Mouse (Mus musculus) cerebellum, adult 8-10 months (tissue): ENCODE measurements at regions not wholly inside any gene's neighbourhood (a gene's known extent, or its start where the extent isn't known, plus 50 kb on each side); places are given as distances from the start of the nearest gene placed in this dataset.
"Not testable (repeated sequence)": the region's sequence is repeated elsewhere in the genome, so short reads cannot be mapped to it uniquely, and the experiment has no call there.

Source experiments
- DNase-seq: peaks from one replicate; pipeline ENCODE4 v3.0.0; 2022

GRCm38 (mm10) chr4:45641272-45641671 is 109.0 kb upstream of the Shb start:
- no peak for DNase-seq

- DNase-seq = no peak
Measured at GRCm38 (mm10) chr4:45640713-45641112, 108.4 kb upstream of the Shb start.

GRCm38 (mm10) chr4:45639397-45640034 is 107.2 kb upstream of the Shb start:
- no peak for DNase-seq

GRCm38 (mm10) chr4:45638411-45638810 is 106.1 kb upstream of the Shb start:
- no peak for DNase-seq

GRCm38 (mm10) chr4:45631276-45632045 is 99.2 kb upstream of the Shb start:
- DNase-seq = no peak

- no peak for DNase-seq
Measured at GRCm38 (mm10) chr4:45625633-45626032, 93.4 kb upstream of the Shb start.

- DNase-seq = no peak
Measured at GRCm38 (mm10) chr4:45622017-45622416, 89.7 kb upstream of the Shb start.

- DNase-seq = no peak
Measured at GRCm38 (mm10) chr4:45617126-45617525, 84.9 kb upstream of the Shb start.

GRCm38 (mm10) chr4:45613498-45613897 is 81.2 kb upstream of the Shb start:
- not testable (repeated sequence) for DNase-seq

- no peak for DNase-seq
Measured at GRCm38 (mm10) chr4:45612132-45612531, 79.9 kb upstream of the Shb start.

- no peak for DNase-seq
Measured at GRCm38 (mm10) chr4:45610937-45611336, 78.7 kb upstream of the Shb start.

GRCm38 (mm10) chr4:45606578-45606977 is 74.3 kb upstream of the Shb start:
- DNase-seq = no peak

GRCm38 (mm10) chr4:45605681-45606080 is 73.4 kb upstream of the Shb start:
- DNase-seq = no peak

GRCm38 (mm10) chr4:45604271-45604800 is 72.1 kb upstream of the Shb start:
- DNase-seq = no peak

GRCm38 (mm10) chr4:45600520-45600919 is 68.2 kb upstream of the Shb start:
- DNase-seq = no peak

GRCm38 (mm10) chr4:45593435-45593991 is 61.2 kb upstream of the Shb start:
- DNase-seq = no peak

- DNase-seq = no peak
Measured at GRCm38 (mm10) chr4:45592766-45593165, 60.5 kb upstream of the Shb start.

GRCm38 (mm10) chr4:45591405-45592315 is 59.4 kb upstream of the Shb start:
- DNase-seq = no peak

- DNase-seq = no peak
Measured at GRCm38 (mm10) chr4:45590836-45591235, 58.6 kb upstream of the Shb start.

- DNase-seq = no peak
Measured at GRCm38 (mm10) chr4:45588322-45588721, 56.1 kb upstream of the Shb start.

GRCm38 (mm10) chr4:45587202-45587601 is 54.9 kb upstream of the Shb start:
- DNase-seq = no peak

GRCm38 (mm10) chr4:45586310-45586709 is 54.0 kb upstream of the Shb start:
- no peak for DNase-seq
